Mouse (Mus musculus) small intestine, adult 2 months (tissue): ENCODE measurements around the gene Alkbh3.

Source experiments
- CTCF ChIP-seq: fragments of 200-500 bp; IDR thresholded peaks from 2 replicates; pipeline ENCODE4 v1.5.1; 2012; ENCODE audit warnings: low read depth, mild to moderate bottlenecking, control low read depth, inconsistent platforms, low read length, moderate library complexity, mixed read lengths; ENCODE audit not compliant: insufficient replicate concordance, insufficient read length; ENCODE audit errors: extremely low read depth
- POLR2A ChIP-seq: fragments of 200-500 bp; IDR thresholded peaks from 2 replicates; pipeline ENCODE4 v1.6.1; 2012; ENCODE audit warnings: low read depth, mild to moderate bottlenecking, control low read depth, inconsistent platforms, low read length, moderate library complexity

- TF ChIP-seq POLR2A, result no peak
- TF ChIP-seq CTCF, result no peak
These were observed 40.3 kb upstream of the Alkbh3 start for GRCm38 (mm10) chr2:94050901-94051300.
